Mouse (Mus musculus): ENCODE data around the gene Ikzf5. TPM values are rescaled to one million over a fixed set of nuclear protein-coding genes. Genes with fewer than 3 reads are reported as not detected.

The Ikzf5 gene
- polyA plus RNA-seq (2012; rRNA removed) = 15.1 and 15.7 TPM in 2 replicates

GRCm38 (mm10) chr7:131410416-131411058, at the start of gene Ikzf5, which contains the start of gene Acadsb:
TSS of gene Ikzf5 (minus strand) at chr7:131410521.
TSS of gene Acadsb (plus strand) at chr7:131410601.

GRCm38 (mm10) chr7:131370648-131371469, 39.5 kb downstream of the Ikzf5 start, which contains the start of gene Pstk:
TSS of gene Pstk (plus strand) at chr7:131371141.

GRCm38 (mm10) chr7:131362615-131363300, 47.6 kb downstream of the Ikzf5 start, which contains the start of gene 2310057M21Rik:
TSS of gene 2310057M21Rik (minus strand) at chr7:131362759.

Other genes with a start within 250 kb of the Ikzf5 start
- gene 5430419D17Rik, start 236.1 kb downstream of the Ikzf5 start, polyA plus RNA-seq (2012; rRNA removed) = 0.04 TPM in 2 replicates
- 0.11 and 0.12 TPM in 2 replicates for gene Cuzd1, start 88.2 kb downstream of the Ikzf5 start, polyA plus RNA-seq (2012; rRNA removed)
- 0.27 and 0.40 TPM in 2 replicates for gene Fam24b, start 81.0 kb downstream of the Ikzf5 start, polyA plus RNA-seq (2012; rRNA removed)
- not detected in 2 replicates for gene Fam24a, start 76.7 kb downstream of the Ikzf5 start, polyA plus RNA-seq (2012; rRNA removed)
- 19.1 and 20.4 TPM in 2 replicates for gene 2310057M21Rik, start 47.8 kb downstream of the Ikzf5 start, polyA plus RNA-seq (2012; rRNA removed)
- gene Pstk, start 39.4 kb downstream of the Ikzf5 start, polyA plus RNA-seq (2012; rRNA removed) = 41.5 and 46.1 TPM in 2 replicates
- gene Acadsb, start 80 bp upstream of the Ikzf5 start, polyA plus RNA-seq (2012; rRNA removed) = 34.3 and 37.3 TPM in 2 replicates
- gene Hmx3, start 132.3 kb upstream of the Ikzf5 start, polyA plus RNA-seq (2012; rRNA removed) = 0.82 and 1.0 TPM in 2 replicates
- gene Hmx2, start 138.3 kb upstream of the Ikzf5 start, polyA plus RNA-seq (2012; rRNA removed) = 0.41 and 0.65 TPM in 2 replicates
- 117 and 119 TPM in 2 replicates for gene Bub3, start 149.7 kb upstream of the Ikzf5 start, polyA plus RNA-seq (2012; rRNA removed)

Measured in central nervous system, embryonic 18 days (tissue).